Mouse (Mus musculus) hindbrain, embryonic 10.5 days (tissue): ENCODE data around the gene Ednra. TPM values are rescaled to one million over a fixed set of nuclear protein-coding genes. Genes with fewer than 3 reads are reported as not detected.

Source experiments
- DNase-seq: peaks from one replicate; pipeline ENCODE4 v3.0.0-alpha.2; 2017; ENCODE audit warnings: low spot score
- H3K27ac ChIP-seq: fragments of 300-500 bp; sonication (generic); 2 replicates; pipeline ENCODE4 v1.5.1; 2016; ENCODE audit warnings: mild to moderate bottlenecking, moderate library complexity
- H3K27me3 ChIP-seq: fragments of 300-500 bp; sonication (generic); 2 replicates; pipeline ENCODE4 v1.6.1; 2016; ENCODE audit warnings: mild to moderate bottlenecking; ENCODE audit not compliant: poor library complexity, insufficient read depth, severe bottlenecking
- H3K36me3 ChIP-seq: fragments of 300-500 bp; sonication (generic); 2 replicates; pipeline ENCODE4 v1.6.1; 2016; ENCODE audit warnings: mild to moderate bottlenecking, moderate library complexity
- H3K4me1 ChIP-seq: fragments of 300-500 bp; sonication (generic); replicated peaks from 2 replicates; pipeline ENCODE4 v1.6.1; 2016; ENCODE audit warnings: mild to moderate bottlenecking
- H3K4me3 ChIP-seq: fragments of 300-500 bp; sonication (generic); 2 replicates; pipeline ENCODE4 v1.5.1; 2016; ENCODE audit warnings: mild to moderate bottlenecking, moderate library complexity
- H3K9me3 ChIP-seq: fragments of 300-500 bp; sonication (generic); 2 replicates; pipeline ENCODE4 v1.6.1; 2016; ENCODE audit warnings: mild to moderate bottlenecking, moderate library complexity
- WGBS: fragments of 180-500 bp; shearing (Covaris S2); methylation state at CpG from one replicate; pipeline ENCODE4 v1.1.7; 2016; 5-methylcytosine and 5-hydroxymethylcytosine counted together
- polyA plus RNA-seq: library from polyadenylated mRNA; unstranded; fragments of >200 nt; fragmentation: Nextera tagmentation; extraction: Ambion mirVana; gene quantifications from 2 replicates; pipeline ENCODE4 v1.2.1, GENCODE M21; 2016

Gene Ednra
- polyA plus RNA-seq, 1 experiment from 2014 or later, result 18.1 TPM

DNA sequence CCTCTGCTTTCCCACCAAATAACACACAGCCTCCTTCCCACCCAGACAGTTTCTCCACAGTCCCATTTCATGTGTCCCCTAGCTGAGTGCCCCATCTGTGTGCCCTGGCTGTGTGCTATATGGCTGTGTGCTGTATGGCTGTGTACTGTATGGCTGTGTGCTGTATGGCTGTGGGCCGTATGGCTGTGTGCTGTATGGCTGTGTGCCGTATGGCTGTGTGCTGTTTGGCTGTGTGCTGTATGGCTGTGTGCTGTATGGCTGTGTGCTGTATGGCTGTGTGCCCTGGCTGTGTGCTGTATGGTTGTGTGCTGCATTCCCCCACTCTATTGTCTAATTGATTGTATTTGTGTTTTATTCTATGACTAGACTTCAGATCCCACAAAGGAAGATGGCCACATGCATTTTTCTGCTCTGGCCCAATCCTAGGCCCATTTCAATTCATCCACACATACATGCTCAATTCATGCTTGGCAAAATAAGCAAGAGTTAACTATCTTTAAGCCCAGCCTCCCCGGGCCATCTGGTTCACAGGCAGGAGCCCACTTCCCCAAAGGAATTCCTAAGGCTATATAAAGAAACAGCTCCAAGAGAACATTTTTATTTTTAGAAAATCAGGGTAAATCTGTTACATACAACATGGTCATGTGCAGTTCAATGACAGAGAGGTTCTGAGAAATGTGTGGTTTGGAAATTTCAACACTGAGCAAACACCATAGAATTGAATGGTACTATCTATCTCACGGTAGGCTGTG, 53.5 kb downstream of the Ednra start:
- Histone ChIP-seq H3K27me3 (no peaks in the 10 kb centered on the region), H3K4me3 (no peak overlapping the region), H3K27ac (peak overlapping the region; percentile 56; the same call in 1 of the 2 replicates), H3K36me3 (peaks cover 6% of the 10 kb centered on the region; the same call in 1 of the 2 replicates), H3K4me1 (0 out of 2 replicates have a peak, but pooled peaks cover 14% of the 10 kb centered on the region), H3K9me3 (no peaks in the 10 kb centered on the region)
- no peak for DNase-seq
- 86% methylated on average over 4 of the region's 4 CpGs for WGBS

DNA sequence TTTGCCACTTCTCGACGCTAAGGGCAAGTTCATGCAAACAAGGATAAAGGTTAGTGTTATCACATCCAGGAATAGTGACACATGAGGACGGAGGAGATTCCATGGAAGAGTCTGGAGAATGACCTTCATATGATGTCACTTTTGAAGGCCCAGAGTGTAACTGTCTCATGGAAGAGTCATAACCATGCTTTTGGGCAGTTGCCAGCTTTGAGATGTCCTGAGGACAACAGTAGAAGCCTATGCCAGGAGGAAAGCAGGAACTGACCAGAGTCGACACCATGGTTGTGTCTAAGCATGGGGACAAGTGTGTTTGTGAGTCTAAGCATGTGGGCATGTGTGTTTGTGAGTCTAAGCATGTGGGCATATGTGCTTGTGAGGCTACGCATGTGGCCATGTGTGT, 56.3 kb downstream of the Ednra start:
- Histone ChIP-seq H3K4me1 (0 out of 2 replicates have a peak, but pooled peaks cover 12% of the 10 kb centered on the region), H3K27ac (no peak overlapping the region), H3K4me3 (no peak overlapping the region), H3K27me3 (no peaks in the 10 kb centered on the region), H3K36me3 (peaks cover 28% of the 10 kb centered on the region), H3K9me3 (no peaks in the 10 kb centered on the region)
- WGBS, result 90% methylated on average over 5 of the region's 5 CpGs
- DNase-seq, result no peak

DNA sequence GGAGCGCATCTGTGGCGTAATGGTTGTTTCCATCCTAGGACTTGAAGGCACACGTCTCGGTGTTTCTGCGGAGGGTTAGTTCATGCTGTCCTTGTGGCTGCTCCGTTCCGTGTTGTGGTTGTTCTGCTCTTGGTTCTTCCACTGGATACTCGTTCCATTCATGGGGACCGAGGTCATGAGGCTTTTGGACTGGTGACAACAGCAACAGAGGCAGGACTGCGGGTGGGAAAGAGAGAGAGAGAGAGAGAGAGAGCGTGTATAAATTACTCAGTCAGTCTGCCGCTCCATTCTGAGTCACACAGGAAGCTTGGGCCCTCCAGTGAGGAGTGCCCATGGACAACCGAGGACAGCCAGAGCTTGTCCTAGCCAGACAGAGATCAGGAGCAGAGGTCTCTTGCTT, 59.4 kb downstream of the Ednra start:
- H3K9me3 ChIP-seq, result no peaks in the 10 kb centered on the region
- H3K27me3 ChIP-seq, result no peaks in the 10 kb centered on the region
- no peaks in the 10 kb centered on the region for H3K4me1 ChIP-seq
- H3K4me3 ChIP-seq, result no peak overlapping the region
- 94% methylated on average over 13 of the region's 13 CpGs for WGBS
- H3K36me3 ChIP-seq, result peaks cover 23% of the 10 kb centered on the region
- H3K27ac ChIP-seq, result no peak overlapping the region
- DNase-seq, result no peak

DNA sequence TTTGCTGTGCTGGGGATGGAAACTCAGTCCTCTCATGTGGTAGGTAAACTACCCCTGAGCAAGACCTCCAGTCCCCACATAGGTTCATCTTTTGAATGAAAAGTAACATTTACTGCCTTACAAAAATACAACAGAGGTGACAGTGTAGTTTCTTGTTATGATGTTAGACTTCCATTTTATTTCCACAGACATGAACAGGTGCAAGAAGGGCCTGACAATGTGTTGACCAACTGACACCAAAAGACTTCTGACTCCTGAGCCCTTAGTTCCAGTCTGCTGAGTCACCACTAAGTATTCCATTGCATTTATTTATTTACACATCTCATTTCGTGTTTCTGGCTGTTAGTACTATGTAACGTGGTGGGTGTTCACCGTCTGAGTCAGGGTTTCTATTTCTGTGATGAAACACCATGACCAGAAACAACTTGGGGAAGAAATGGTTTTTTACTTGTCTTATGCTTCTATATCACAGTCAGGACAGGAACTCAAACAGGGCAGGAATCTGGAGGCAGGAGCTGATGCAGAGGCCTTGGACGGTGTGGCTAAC, 64.7 kb downstream of the Ednra start:
- Histone ChIP-seq H3K4me1 (no peaks in the 10 kb centered on the region), H3K4me3 (no peak overlapping the region), H3K36me3 (peaks cover 12% of the 10 kb centered on the region), H3K27ac (no peak overlapping the region), H3K27me3 (no peaks in the 10 kb centered on the region), H3K9me3 (no peaks in the 10 kb centered on the region)
- DNase-seq, result no peak
- 89% methylated on average over 4 of the region's 4 CpGs for WGBS

DNA sequence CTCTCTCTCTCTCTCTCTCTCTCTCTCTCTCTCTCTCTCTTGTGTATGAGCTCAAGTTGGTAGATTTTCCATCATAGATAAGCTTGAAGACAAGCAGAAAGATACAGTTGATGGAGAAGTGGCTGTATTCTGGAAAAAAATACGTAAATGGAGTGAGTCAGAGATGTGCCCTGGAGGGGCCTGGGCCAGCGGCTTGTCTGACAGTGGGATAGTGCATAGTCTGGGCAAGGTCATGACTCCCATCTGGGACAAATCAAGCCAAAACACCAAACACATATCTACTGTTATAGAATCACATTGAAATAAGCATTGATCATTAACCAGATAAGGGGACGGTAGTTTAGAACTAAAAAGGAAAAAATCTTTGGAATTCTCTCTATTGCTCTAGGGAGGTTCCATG, 65.9 kb downstream of the Ednra start:
- no peaks in the 10 kb centered on the region for H3K27me3 ChIP-seq
- H3K4me3 ChIP-seq, result no peak overlapping the region
- no peaks in the 10 kb centered on the region for H3K9me3 ChIP-seq
- H3K4me1 ChIP-seq, result no peaks in the 10 kb centered on the region
- no peak overlapping the region for H3K27ac ChIP-seq
- H3K36me3 ChIP-seq, result no peaks in the 10 kb centered on the region
- WGBS, result 63% methylated on average over 3 of the region's 3 CpGs
- DNase-seq, result no peak

DNA sequence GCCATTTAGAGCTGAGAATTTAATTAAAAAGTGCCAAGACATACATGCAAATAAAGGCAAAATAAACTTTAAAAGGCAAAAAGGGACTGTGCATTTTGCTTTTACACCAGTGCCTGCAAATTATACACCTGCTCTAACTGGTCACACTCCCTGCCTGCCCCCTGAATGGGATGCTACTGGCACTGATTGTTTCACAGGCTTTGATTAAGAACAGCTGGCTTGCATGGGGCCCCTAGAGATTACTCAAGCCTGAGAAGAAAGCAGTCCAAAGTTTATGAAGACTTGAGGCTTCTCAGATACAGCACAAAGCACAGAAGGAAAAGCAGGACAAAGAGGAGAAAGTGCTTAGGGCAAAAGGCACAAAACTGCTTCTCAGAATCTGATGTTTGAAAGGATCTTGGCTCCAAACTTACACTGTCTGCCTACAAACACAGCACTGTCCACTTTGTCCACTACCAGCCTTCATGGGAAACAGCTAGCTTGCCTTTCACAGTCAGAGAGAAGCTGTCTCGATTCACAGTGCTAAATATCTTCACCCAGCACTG, 73.5 kb downstream of the Ednra start:
- Histone ChIP-seq H3K27me3 (no peaks in the 10 kb centered on the region), H3K9me3 (no peaks in the 10 kb centered on the region), H3K4me3 (no peak overlapping the region), H3K27ac (peak overlapping the region; percentile 53), H3K36me3 (no peaks in the 10 kb centered on the region), H3K4me1 (peaks cover 5% of the 10 kb centered on the region; the same call in 1 of the 2 replicates)
- WGBS, result 60% methylated on average over 1 of the region's 1 CpGs
- peak; percentile 30 for DNase-seq

DNA sequence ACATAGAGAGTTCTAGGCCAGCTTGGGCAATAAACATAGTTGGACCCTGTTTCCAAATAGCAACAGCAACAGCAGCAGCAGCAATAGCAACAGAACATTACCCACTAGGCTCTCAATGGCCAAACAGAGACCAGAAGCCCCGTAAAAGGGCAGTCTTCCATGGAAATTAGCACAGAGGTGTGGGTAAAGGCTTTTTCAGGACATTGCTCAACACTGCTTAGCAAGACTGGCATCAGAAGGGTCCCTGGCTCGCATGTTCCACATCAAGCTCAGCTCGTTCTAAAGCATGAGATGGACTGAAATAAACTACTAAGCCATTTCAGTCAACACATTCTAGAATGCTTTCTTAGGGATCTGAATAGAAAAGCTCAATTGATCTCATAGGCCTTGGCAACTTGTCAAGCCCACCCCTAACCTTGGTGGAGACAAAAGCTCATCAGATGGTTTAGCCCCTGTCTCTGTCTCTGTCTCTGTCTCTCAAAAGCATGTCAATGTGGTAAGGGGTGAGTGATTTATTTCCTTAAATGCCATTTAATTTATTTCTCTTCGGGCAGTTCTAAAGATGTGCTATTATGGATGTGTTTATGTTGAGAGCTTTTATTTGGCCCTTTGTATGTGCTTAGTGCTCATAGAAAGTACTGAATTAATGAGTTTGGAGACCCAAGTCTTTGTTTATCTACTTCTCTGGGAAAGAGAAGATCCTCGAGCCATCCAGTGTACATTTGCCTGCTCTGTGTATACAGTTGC, 84.0 kb downstream of the Ednra start:
- Histone ChIP-seq H3K27ac (no peak overlapping the region), H3K27me3 (no peaks in the 10 kb centered on the region), H3K4me1 (0 out of 2 replicates have a peak, but pooled peaks cover 2% of the 10 kb centered on the region), H3K36me3 (no peaks in the 10 kb centered on the region), H3K9me3 (no peaks in the 10 kb centered on the region), H3K4me3 (no peak overlapping the region)
- DNase-seq, result no peak
- 82% methylated on average over 5 of the region's 5 CpGs for WGBS

DNA sequence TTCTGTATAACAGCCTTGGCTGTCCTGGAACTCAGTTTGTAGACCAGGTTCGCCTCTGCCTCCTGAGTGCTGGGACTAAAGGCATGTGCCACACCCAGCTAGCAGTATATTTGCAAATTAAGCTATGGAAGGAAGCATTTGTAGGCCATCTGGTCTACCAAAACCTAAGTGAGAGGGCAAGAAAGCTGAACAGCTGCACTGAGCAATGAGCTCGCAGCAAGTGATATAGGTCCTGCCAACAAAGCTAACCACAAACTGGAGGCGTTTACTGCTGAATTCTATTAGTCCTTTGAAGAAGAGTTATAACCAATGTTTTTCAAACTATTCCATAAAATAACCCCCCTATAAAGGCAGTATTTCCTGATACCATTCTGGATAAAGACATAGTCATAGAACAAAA, 86.7 kb downstream of the Ednra start:
- WGBS, result 91% methylated on average over 3 of the region's 3 CpGs
- Histone ChIP-seq H3K36me3 (no peaks in the 10 kb centered on the region), H3K27ac (no peak overlapping the region), H3K27me3 (no peaks in the 10 kb centered on the region), H3K4me3 (no peak overlapping the region), H3K9me3 (no peaks in the 10 kb centered on the region), H3K4me1 (0 out of 2 replicates have a peak, but pooled peaks cover 2% of the 10 kb centered on the region)
- DNase-seq, result no peak

DNA sequence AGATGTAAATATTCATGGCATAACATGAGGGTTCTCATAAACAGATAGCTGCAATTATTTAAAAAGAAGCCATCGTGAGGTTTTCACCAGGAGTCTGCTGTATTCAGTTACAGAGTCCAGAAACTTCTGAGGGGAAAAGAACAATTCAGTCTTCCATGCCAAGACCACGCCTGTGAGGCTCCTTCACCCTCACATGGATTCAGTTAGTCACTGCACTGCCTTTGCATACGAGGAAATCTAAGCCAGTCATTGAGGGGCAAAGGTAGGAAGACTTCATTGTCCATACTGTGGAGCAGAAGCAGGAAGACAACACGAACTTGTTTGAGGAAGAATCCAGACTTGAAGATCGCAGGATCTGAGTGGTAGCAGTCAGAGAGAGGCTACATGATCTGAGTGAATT, 90.2 kb downstream of the Ednra start:
- no peak overlapping the region for H3K4me3 ChIP-seq
- no peaks in the 10 kb centered on the region for H3K9me3 ChIP-seq
- WGBS, result 78% methylated on average over 5 of the region's 5 CpGs
- DNase-seq, result no peak
- no peaks in the 10 kb centered on the region for H3K36me3 ChIP-seq
- H3K4me1 ChIP-seq, result peaks cover 5% of the 10 kb centered on the region; the same call in 1 of the 2 replicates
- H3K27me3 ChIP-seq, result no peaks in the 10 kb centered on the region
- no peak overlapping the region for H3K27ac ChIP-seq

DNA sequence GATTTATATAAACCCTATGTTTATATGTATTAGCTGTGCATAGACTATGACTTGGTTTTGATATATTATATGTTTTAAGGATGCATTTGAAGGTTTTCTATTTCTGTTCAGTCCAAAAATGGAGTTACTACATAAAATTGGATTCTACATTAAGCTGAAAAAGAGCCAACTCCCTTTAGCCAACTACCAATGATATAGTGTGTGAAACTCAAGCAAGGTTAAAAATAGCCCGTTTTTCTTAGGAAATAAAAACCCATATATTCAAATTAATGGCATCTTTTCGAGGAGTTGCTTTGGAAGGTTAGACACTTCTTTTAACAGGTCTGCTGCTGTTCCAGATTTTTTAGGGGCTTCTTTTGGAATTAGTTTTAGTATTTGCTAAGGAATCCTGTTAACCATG, 91.1 kb downstream of the Ednra start:
- no peaks in the 10 kb centered on the region for H3K9me3 ChIP-seq
- H3K27ac ChIP-seq, result no peak overlapping the region
- 90% methylated on average over 2 of the region's 2 CpGs for WGBS
- peaks cover 5% of the 10 kb centered on the region; the same call in 1 of the 2 replicates for H3K4me1 ChIP-seq
- no peak overlapping the region for H3K4me3 ChIP-seq
- no peaks in the 10 kb centered on the region for H3K36me3 ChIP-seq
- no peak for DNase-seq
- no peaks in the 10 kb centered on the region for H3K27me3 ChIP-seq

DNA sequence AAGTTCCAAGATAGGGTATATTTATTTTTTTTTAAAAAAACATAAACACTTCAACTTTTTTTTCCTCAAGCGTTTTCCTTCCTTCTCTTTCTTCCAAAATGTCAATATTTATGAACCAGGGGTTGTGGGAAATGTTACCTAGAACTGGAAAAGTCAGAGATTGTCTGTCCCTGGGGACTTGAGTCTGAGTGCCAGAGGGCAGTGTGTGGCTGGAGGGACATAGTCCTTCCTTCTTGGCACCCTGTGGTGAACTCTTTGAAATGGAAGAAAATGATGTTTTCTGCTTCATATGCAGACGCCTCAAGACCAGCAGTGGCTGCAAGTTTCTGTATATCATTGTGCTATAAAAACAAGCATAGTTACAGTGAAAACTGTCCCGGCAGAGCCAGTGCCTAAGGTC, 93.6 kb downstream of the Ednra start:
- DNase-seq, result no peak
- Histone ChIP-seq H3K27ac (no peak overlapping the region), H3K36me3 (no peaks in the 10 kb centered on the region), H3K4me3 (no peak overlapping the region), H3K27me3 (no peaks in the 10 kb centered on the region), H3K9me3 (no peaks in the 10 kb centered on the region), H3K4me1 (peaks cover 5% of the 10 kb centered on the region; the same call in 1 of the 2 replicates)
- WGBS, result 37% methylated on average over 3 of the region's 3 CpGs

DNA sequence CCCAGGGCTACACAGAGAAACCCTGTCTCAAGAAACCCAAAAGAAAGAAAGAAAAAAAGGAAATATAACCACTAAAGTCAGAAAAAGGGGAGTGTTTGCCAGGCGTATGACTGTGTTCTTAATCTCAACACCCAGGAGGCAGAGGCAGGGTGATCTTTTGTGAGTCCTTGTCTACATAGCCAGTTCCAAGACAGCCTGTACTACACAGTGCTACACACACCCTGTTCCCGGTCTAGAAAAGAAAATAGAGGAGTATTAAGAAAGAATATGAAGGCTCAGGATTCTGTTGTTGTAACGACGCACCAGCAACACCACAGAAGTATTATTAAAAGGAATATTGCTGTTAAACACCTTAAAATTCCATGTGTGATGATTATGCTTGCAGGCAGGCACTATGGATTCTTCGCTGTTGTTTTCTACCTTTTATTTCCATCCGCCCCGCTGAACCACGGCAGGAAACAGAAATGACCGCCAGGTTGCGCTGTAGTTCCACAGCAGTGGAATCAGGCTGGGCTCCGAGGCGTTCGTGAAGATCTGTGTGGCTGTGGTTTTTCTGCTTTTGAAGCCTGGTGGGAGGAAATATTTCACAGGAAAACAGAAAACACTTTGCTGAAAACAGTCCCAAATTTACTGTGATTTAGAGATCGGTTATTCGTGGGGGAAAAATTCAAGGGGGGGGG, 94.3 kb downstream of the Ednra start:
- H3K36me3 ChIP-seq, result no peaks in the 10 kb centered on the region
- peaks cover 5% of the 10 kb centered on the region; the same call in 1 of the 2 replicates for H3K4me1 ChIP-seq
- no peak overlapping the region; the same call in 1 of the 2 replicates for H3K27ac ChIP-seq
- no peaks in the 10 kb centered on the region for H3K27me3 ChIP-seq
- H3K4me3 ChIP-seq, result no peak overlapping the region
- peak; percentile 85 for DNase-seq
- 17% methylated on average over 15 of the region's 15 CpGs for WGBS
- H3K9me3 ChIP-seq, result no peaks in the 10 kb centered on the region
